Mouse (Mus musculus) testis, adult 2 months (tissue): Measurements from ENCODE around the gene Zdhhc14. TPM values are rescaled to one million over a fixed set of nuclear protein-coding genes. Genes with fewer than 3 reads are reported as not detected.

Source experiments
- H3K27ac ChIP-seq: fragments of 200-500 bp; 2 replicates; pipeline ENCODE4 v1.5.1; 2012; ENCODE audit warnings: low read depth, low read length; ENCODE audit not compliant: control insufficient read depth, insufficient read depth
- H3K27me3 ChIP-seq: fragments of 200-500 bp; 2 replicates; pipeline ENCODE4 v1.6.1; 2012; ENCODE audit warnings: mild to moderate bottlenecking, low read length, moderate library complexity; ENCODE audit not compliant: control insufficient read depth, insufficient read depth
- H3K36me3 ChIP-seq: fragments of 200-500 bp; 2 replicates; pipeline ENCODE4 v1.6.1; 2012; ENCODE audit warnings: mild to moderate bottlenecking, low read length; ENCODE audit not compliant: control insufficient read depth, insufficient read depth
- H3K4me1 ChIP-seq: fragments of 200-500 bp; 2 replicates; pipeline ENCODE4 v1.6.1; 2012; ENCODE audit warnings: low read length; ENCODE audit not compliant: control insufficient read depth, insufficient read depth
- H3K4me3 ChIP-seq: fragments of 200-500 bp; 2 replicates; pipeline ENCODE4 v1.5.1; 2012; ENCODE audit warnings: low read depth, mild to moderate bottlenecking, low read length, moderate library complexity, mixed read lengths; ENCODE audit not compliant: control insufficient read depth
- CTCF ChIP-seq: fragments of 200-500 bp; IDR thresholded peaks from 2 replicates; pipeline ENCODE4 v1.5.1; 2012; ENCODE audit warnings: low read depth, mild to moderate bottlenecking, inconsistent platforms, low read length, moderate library complexity; ENCODE audit not compliant: control insufficient read depth, insufficient read depth, insufficient replicate concordance
- POLR2A ChIP-seq: fragments of 200-500 bp; IDR thresholded peaks from 2 replicates; pipeline ENCODE4 v1.6.1; 2012; ENCODE audit warnings: low read depth, mild to moderate bottlenecking, inconsistent platforms, low read length, moderate library complexity; ENCODE audit not compliant: control insufficient read depth
- polyA plus RNA-seq: library from polyadenylated mRNA; depleted of rRNA; stranded (reverse); fragments of >200 nt; gene quantifications from 2 replicates; pipeline ENCODE4 v1.2.3, GENCODE M21; 2012; rRNA removed

The Zdhhc14 gene
- polyA plus RNA-seq: 3.3 and 3.9 TPM in 2 replicates

DNA sequence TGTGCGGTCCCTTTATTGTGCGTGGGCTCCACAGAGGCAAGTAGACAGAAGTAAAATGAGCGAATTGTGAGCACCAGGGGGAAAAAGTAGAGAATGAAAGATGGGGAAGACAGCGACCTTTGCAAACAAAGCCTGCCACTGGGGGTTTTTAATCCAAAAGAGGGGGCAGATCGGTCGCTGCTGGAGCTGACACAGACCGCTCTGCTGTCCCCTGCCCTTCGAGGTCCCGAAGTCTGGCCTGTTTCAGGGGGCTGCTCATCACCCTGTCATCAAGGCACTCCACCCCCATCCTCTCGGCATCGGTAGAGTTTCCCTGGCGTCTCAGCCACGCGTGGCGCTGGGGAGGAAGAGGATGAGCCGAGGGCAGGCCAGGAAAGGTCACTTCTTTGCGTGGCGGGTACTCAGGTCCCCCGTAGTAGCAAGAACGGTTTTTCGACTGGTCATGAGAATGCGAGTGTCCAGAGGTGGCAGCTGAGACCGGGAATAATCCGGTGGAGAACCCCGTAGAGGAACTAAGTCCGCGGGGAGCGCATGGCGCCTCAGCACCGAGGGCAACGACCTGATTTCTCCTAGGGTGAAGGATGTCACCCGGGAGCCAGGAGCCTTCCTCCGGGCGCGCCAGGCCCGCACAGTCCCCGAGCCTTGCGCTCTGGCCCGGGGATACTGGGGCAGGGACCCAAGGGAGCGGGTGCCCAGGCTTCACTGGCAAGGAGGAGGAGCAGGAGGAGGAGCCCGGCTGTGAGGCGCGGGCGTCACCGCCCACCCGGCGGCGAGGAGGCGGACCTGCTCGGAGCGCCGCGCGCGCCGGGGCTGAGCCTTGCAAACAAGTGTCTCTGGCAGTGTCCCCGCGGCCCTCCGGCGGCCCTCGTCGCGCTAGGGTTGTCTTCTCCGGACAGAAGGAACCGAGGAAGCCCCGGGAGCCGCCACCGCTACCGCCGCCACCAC, at the start of gene Zdhhc14:
Zdhhc14 (plus strand) TSS at position 757 of the 945 bp plus-strand sequence.
- peak; percentile 58 for TF ChIP-seq POLR2A
- TF ChIP-seq CTCF: no peak
- Histone ChIP-seq H3K4me1 (peaks cover 11% of the 10 kb centered on the region), H3K36me3 (no peaks in the 10 kb centered on the region), H3K27me3 (no peaks in the 10 kb centered on the region), H3K4me3 (peak within 1 kb of the TSS; percentile 77), H3K27ac (peak within 1 kb of the TSS; percentile 56)

DNA sequence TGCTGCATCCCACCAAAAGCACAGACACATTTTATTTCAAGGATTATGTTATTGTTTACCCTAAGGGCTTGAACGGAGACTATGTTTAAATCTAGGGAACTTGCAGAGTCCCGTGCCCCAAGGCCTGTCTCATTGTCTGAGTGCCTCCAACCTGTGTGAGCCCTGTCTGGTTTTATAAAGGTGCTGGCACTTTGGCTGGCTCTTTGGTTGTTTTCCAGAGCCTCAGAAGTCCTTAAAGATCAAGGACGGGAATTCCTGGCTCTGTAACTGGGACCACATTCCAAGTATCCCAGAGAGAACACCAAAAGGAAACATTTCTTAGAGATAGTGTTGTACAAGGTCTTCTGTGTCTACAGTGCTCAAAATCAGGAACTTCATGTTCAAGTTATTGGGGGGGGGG, 49.1 kb upstream of the Zdhhc14 start:
- Histone ChIP-seq H3K27me3 (no peaks in the 10 kb centered on the region), H3K27ac (peak overlapping the region; percentile 73), H3K4me1 (peaks cover 8% of the 10 kb centered on the region), H3K36me3 (no peaks in the 10 kb centered on the region), H3K4me3 (no peak overlapping the region)
- TF ChIP-seq CTCF: no peak

- TF ChIP-seq POLR2A (no peak), CTCF (no peak)
- H3K36me3 ChIP-seq: no peaks in the 10 kb centered on the region
Observed at GRCm38 (mm10) chr17:5443751-5444150, 48.6 kb upstream of the Zdhhc14 start.

DNA sequence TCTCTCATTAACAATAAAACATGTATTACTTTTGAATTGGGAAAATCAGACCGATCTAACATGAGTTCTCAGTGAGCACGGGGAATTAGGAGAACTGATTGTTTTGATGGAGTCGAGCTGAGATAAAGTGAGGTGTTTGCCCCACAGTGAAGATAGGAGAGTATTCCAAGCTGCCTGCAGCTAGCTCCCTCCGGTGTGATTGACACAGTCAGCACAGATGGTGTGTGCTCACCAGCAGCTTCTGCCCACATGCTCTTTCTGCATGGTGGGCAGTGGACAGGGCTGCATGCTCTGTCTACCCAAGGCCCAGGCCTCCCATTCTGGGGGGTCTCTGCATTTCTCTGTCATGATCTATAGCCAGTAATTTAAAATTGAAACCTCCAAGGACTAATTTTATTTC, 38.7 kb upstream of the Zdhhc14 start:
- H3K36me3 ChIP-seq: no peaks in the 10 kb centered on the region
- TF ChIP-seq CTCF: no peak
- no peak for TF ChIP-seq POLR2A
- H3K4me3 ChIP-seq: no peak overlapping the region
- H3K27ac ChIP-seq: no peak overlapping the region
- H3K27me3 ChIP-seq: no peaks in the 10 kb centered on the region
- no peaks in the 10 kb centered on the region for H3K4me1 ChIP-seq

More at GRCm38 (mm10) chr17:5443751-5444150, 48.6 kb upstream of the Zdhhc14 start:
- no peaks in the 10 kb centered on the region for H3K27me3 ChIP-seq
- peak overlapping the region; percentile 88 for H3K27ac ChIP-seq
- peaks cover 8% of the 10 kb centered on the region for H3K4me1 ChIP-seq
- no peak overlapping the region for H3K4me3 ChIP-seq

- no peak overlapping the region for H3K4me3 ChIP-seq
- no peak overlapping the region for H3K27ac ChIP-seq
- no peaks in the 10 kb centered on the region for H3K36me3 ChIP-seq
- no peaks in the 10 kb centered on the region for H3K27me3 ChIP-seq
- H3K4me1 ChIP-seq: no peaks in the 10 kb centered on the region
- no peak for TF ChIP-seq CTCF
Observed at GRCm38 (mm10) chr17:5463912-5464311, 28.4 kb upstream of the Zdhhc14 start.

- no peak for TF ChIP-seq POLR2A
- TF ChIP-seq CTCF: no peak
- Histone ChIP-seq H3K27ac (no peak overlapping the region), H3K4me1 (peaks cover 6% of the 10 kb centered on the region), H3K27me3 (no peaks in the 10 kb centered on the region), H3K36me3 (no peaks in the 10 kb centered on the region), H3K4me3 (no peak overlapping the region)
Observed at GRCm38 (mm10) chr17:5466736-5467135, 25.6 kb upstream of the Zdhhc14 start.

GRCm38 (mm10) chr17:5467177-5467576, 25.2 kb upstream of the Zdhhc14 start:
- H3K4me1 ChIP-seq: peaks cover 6% of the 10 kb centered on the region
- TF ChIP-seq POLR2A (no peak), CTCF (no peak)
- H3K27ac ChIP-seq: no peak overlapping the region
- H3K27me3 ChIP-seq: no peaks in the 10 kb centered on the region
- no peaks in the 10 kb centered on the region for H3K36me3 ChIP-seq
- H3K4me3 ChIP-seq: no peak overlapping the region
